Mouse (Mus musculus): Measurements from ENCODE around the gene Akr1d1. TPM values are rescaled to one million over a fixed set of nuclear protein-coding genes. Genes with fewer than 3 reads are reported as not detected.

The Akr1d1 gene
- polyA plus RNA-seq, 1 experiment from 2014 or later, result not detected

GRCm38 (mm10) chr6:37563861-37564260 is 33.9 kb downstream of the Akr1d1 start:
- Histone ChIP-seq H3K27me3 (replicated peaks) (no peaks in the 10 kb centered on the region), H3K4me3 (no peak overlapping the region), H3K4me1 (replicated peaks) (no peaks in the 10 kb centered on the region), H3K36me3 (no peaks in the 10 kb centered on the region), H3K9ac (no peak overlapping the region), H3K27ac (ENCODE audit: poor library complexity, severe bottlenecking) (no peak overlapping the region), H3K4me2 (no peak overlapping the region), H3K9me3 (replicated peaks) (no peaks in the 10 kb centered on the region)
- 71% methylated on average over 3 of the region's 3 CpGs for WGBS
- no peak for ATAC-seq (ENCODE audit: insufficient number of reproducible peaks, low FRiP score)

DNA sequence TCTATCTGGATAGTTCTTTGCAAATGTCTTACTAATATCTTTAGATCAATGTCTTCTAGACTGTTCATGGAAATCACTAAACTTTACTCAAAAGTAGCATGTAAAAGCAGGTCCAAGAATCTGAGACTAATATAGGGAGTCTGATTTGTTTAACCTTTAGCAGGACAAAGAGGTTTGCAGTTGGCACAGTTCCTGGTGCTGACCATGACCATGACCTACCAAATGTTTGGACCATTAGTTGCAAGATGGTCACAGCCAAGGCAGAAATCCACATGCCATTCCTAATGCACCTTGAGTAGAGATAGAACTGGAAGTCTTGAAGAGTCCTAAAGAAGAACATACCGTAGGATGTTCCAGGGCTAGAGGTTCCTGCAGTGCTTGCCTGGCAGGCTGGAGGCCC is 37.4 kb downstream of the Akr1d1 start:
- Histone ChIP-seq H3K4me1 (replicated peaks) (no peaks in the 10 kb centered on the region), H3K27me3 (replicated peaks) (no peaks in the 10 kb centered on the region), H3K27ac (ENCODE audit: poor library complexity, severe bottlenecking) (no peak overlapping the region), H3K4me2 (no peak overlapping the region), H3K9ac (no peak overlapping the region), H3K4me3 (no peak overlapping the region), H3K9me3 (replicated peaks) (peaks cover 4% of the 10 kb centered on the region; the same call in 1 of the 2 replicates), H3K36me3 (no peaks in the 10 kb centered on the region)
- WGBS, result 90% methylated on average over 1 of the region's 1 CpGs
- ATAC-seq (ENCODE audit: insufficient number of reproducible peaks, low FRiP score), result no peak

DNA sequence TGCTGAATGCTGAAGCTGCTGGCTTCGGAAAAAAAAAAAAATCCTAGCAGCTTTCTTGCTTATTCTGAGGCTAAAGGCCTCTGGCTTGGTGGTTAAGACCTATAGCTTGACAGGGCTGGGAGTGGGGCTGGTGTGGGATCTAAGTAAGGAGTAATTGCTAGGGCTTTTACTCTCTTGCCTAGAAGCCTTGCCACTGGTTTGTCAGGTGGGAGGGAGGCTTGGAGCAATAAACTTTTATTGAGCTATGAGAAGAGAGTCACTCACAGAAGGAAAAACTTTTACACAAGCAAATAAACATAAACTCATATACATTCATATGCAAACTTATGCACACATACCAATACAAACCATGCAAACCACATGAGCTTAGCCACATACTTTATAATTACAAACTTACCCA is 42.0 kb downstream of the Akr1d1 start:
- Histone ChIP-seq H3K36me3 (no peaks in the 10 kb centered on the region), H3K9ac (no peak overlapping the region), H3K9me3 (replicated peaks) (peaks cover 4% of the 10 kb centered on the region; the same call in 1 of the 2 replicates), H3K27me3 (replicated peaks) (no peaks in the 10 kb centered on the region), H3K4me2 (no peak overlapping the region), H3K27ac (ENCODE audit: poor library complexity, severe bottlenecking) (no peak overlapping the region), H3K4me3 (no peak overlapping the region), H3K4me1 (replicated peaks) (no peaks in the 10 kb centered on the region)
- WGBS, result 66% methylated on average over 1 of the region's 1 CpGs
- ATAC-seq (ENCODE audit: insufficient number of reproducible peaks, low FRiP score), result no peak

GRCm38 (mm10) chr6:37572935-37573334 is 43.0 kb downstream of the Akr1d1 start:
- no peak for ATAC-seq (ENCODE audit: insufficient number of reproducible peaks, low FRiP score)
- Histone ChIP-seq H3K36me3 (no peaks in the 10 kb centered on the region), H3K9me3 (replicated peaks) (peaks cover 4% of the 10 kb centered on the region; the same call in 1 of the 2 replicates), H3K27ac (ENCODE audit: poor library complexity, severe bottlenecking) (no peak overlapping the region), H3K9ac (no peak overlapping the region), H3K27me3 (replicated peaks) (no peaks in the 10 kb centered on the region), H3K4me1 (replicated peaks) (no peaks in the 10 kb centered on the region), H3K4me3 (no peak overlapping the region), H3K4me2 (no peak overlapping the region)
- WGBS, result 60% methylated on average over 2 of the region's 2 CpGs

DNA sequence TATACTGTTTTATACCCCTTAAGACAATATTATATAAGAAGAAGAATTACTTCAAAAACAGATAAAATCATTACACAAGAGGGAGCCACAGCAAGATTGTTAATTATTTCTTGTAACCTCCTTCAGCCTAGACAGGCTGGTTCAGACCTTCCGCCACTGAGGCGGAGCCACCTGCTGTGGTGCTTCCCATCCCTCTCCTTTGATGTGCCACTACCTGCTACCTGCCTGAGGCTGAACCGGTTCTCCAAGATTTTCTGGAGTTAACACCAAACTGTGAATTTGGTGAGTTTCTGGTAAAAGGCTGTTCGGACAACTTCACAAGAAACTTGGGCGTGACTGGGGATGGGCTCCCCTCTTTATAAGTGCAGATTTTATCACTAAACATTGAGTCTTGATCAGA is 50.5 kb downstream of the Akr1d1 start:
- Histone ChIP-seq H3K4me1 (replicated peaks) (no peaks in the 10 kb centered on the region), H3K27me3 (replicated peaks) (no peaks in the 10 kb centered on the region), H3K9me3 (replicated peaks) (no peaks in the 10 kb centered on the region), H3K4me3 (no peak overlapping the region), H3K9ac (no peak overlapping the region), H3K4me2 (no peak overlapping the region), H3K36me3 (no peaks in the 10 kb centered on the region), H3K27ac (ENCODE audit: poor library complexity, severe bottlenecking) (no peak overlapping the region)
- 52% methylated on average over 5 of the region's 5 CpGs for WGBS
- ATAC-seq (ENCODE audit: insufficient number of reproducible peaks, low FRiP score), result no peak

DNA sequence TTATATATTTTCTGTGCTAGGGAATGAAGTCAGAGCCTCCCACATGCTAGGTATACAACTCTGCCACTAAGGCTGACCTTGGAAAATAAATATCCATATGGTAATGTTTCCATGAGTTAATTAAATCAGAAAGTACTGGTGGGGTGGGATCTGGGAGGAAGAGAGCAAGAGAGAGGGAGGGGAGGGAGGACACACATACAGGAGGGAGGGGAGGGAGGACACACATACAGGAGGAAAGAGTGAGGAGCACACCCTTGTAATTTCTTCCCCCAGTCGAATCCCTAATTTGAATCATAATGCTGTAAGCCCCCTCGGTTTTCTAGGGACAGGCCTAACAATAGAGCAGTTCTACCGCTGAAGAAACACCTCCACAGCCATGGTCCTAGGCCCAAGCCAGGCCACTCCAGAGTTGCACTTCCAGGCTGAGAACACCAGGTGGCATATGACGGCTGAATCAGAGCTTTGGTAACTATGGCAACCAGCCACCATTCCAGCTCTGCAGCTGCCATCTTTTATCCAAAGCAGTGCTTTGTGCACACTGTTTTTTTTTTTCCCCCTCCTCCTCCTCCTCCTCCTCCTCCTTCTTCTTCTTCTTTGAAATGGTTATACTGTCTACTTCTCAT is 59.5 kb downstream of the Akr1d1 start:
- Histone ChIP-seq H3K27me3 (replicated peaks) (no peaks in the 10 kb centered on the region), H3K4me3 (no peak overlapping the region), H3K4me1 (replicated peaks) (peaks cover 9% of the 10 kb centered on the region), H3K9ac (no peak overlapping the region), H3K9me3 (replicated peaks) (no peaks in the 10 kb centered on the region), H3K36me3 (no peaks in the 10 kb centered on the region), H3K4me2 (no peak overlapping the region), H3K27ac (ENCODE audit: poor library complexity, severe bottlenecking) (no peak overlapping the region)
- no peak for ATAC-seq (ENCODE audit: insufficient number of reproducible peaks, low FRiP score)
- 26% methylated on average over 4 of the region's 4 CpGs for WGBS

DNA sequence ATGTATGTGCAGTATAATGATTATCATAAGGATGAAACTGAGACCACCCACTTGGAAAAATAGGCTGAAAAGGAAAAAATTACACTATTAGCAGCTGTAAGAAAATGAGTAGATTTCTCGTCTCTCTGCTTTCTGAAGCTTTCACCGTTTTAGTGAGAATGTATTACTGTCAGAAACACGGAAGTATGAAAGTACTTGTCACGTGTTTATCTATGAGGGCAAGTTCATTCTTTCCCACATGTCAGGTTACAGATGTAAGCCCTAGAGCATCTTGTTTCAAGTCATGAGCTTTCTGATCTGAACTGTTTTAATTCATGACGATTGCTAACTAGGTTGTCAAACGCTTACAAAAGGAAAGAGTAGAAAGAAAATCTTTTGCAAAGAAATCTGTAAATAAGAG is 60.8 kb downstream of the Akr1d1 start:
- Histone ChIP-seq H3K27ac (ENCODE audit: poor library complexity, severe bottlenecking) (no peak overlapping the region), H3K9me3 (replicated peaks) (no peaks in the 10 kb centered on the region), H3K36me3 (no peaks in the 10 kb centered on the region), H3K4me1 (replicated peaks) (peaks cover 9% of the 10 kb centered on the region), H3K9ac (no peak overlapping the region), H3K4me3 (no peak overlapping the region), H3K27me3 (replicated peaks) (no peaks in the 10 kb centered on the region), H3K4me2 (no peak overlapping the region)
- no peak for ATAC-seq (ENCODE audit: insufficient number of reproducible peaks, low FRiP score)
- 76% methylated on average over 6 of the region's 6 CpGs for WGBS

DNA sequence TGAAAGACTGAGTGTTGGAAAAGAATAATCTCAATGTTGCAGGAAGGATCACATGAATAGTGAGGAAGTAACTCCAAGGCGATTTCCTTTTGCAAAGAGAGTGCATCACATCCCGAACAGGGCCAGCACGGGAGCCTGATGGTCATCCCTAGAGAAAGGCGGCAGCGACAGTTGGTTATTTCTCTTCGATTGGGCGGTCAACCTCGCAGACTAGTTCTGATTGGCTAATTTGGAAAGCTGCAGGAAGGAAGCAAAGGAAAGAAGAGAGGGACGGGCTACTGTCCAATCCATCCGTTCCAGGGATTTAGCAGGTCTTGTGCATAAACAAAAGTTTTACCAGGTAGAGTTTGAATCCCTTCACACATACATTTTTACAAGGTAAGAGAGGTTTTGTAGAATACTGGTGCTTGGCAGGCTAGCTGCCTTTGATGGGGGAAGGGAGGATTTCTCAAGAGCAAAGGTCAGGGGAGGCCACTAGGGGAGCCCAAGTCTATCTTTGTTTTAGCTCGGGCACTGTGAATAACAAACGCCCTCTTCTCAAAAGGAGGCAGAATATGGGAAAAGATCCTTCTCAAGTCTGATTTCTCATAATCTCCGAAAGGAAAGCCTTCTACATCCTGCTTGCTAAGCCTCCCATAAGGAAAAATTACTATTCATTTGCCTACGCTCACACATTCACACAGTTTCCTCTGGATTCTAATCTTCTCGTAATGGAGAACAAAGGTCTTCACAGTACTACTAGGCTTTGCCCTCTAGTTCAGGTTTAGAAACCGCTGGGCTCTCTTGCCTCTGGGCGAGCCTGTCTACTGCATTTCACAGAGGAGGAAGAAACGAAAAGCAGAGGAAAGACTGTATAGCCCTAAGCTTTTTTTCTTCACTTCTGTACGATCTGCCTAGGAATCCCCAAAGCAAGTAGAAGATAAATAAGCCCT is 62.4 kb downstream of the Akr1d1 start:
- no peak overlapping the region for H3K4me3 ChIP-seq
- no peak for ATAC-seq (ENCODE audit: insufficient number of reproducible peaks, low FRiP score)
- H3K36me3 ChIP-seq, result no peaks in the 10 kb centered on the region
- peaks cover 9% of the 10 kb centered on the region for H3K4me1 ChIP-seq (replicated peaks)
- WGBS, result 58% methylated on average over 19 of the region's 19 CpGs
- H3K27ac ChIP-seq (ENCODE audit: poor library complexity, severe bottlenecking), result peak overlapping the region; percentile 59; the same call in 1 of the 2 replicates
- H3K4me2 ChIP-seq, result no peak overlapping the region
- H3K9ac ChIP-seq, result no peak overlapping the region
- no peaks in the 10 kb centered on the region for H3K9me3 ChIP-seq (replicated peaks)
- H3K27me3 ChIP-seq (replicated peaks), result no peaks in the 10 kb centered on the region

GRCm38 (mm10) chr6:37593033-37593374 is 63.0 kb downstream of the Akr1d1 start:
- peak overlapping the region; percentile 59; the same call in 1 of the 2 replicates for H3K27ac ChIP-seq (ENCODE audit: poor library complexity, severe bottlenecking)
- 61% methylated on average over 6 of the region's 6 CpGs for WGBS
- no peak overlapping the region for H3K4me2 ChIP-seq

DNA sequence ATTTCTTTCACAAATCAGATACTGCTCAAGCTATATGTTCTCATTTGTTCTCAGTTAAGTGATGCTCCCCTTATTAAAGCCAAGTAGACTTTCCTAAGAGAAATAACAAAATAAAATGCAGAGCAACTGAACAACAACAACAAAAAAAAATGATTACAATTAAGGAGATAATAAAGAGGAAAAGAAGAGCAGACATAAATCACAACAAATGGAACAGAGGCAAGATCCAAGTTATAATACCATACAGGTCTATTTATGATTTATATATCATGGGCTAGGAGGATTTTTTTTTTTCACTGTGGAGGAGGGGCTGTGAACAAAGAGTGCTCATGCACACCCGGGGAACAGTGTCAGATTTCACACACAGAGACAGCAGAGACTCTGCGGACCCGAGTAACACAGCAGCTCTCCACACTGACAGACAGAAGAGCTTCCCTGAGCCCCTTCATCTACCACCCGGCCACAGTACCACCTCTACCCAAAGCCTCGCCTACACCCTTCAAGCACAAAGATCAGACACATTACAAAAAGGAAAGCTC is 63.6 kb downstream of the Akr1d1 start:
- no peaks in the 10 kb centered on the region for H3K9me3 ChIP-seq (replicated peaks)
- H3K36me3 ChIP-seq, result no peaks in the 10 kb centered on the region
- peaks cover 9% of the 10 kb centered on the region for H3K4me1 ChIP-seq (replicated peaks)
- H3K9ac ChIP-seq, result no peak overlapping the region
- H3K27ac ChIP-seq (ENCODE audit: poor library complexity, severe bottlenecking), result no peak overlapping the region
- 14% methylated on average over 5 of the region's 5 CpGs for WGBS
- H3K4me3 ChIP-seq, result no peak overlapping the region
- ATAC-seq (ENCODE audit: insufficient number of reproducible peaks, low FRiP score), result no peak
- H3K4me2 ChIP-seq, result 0 out of 2 replicates have a peak overlapping the region, but pooled peaks have one; percentile 26
- no peaks in the 10 kb centered on the region for H3K27me3 ChIP-seq (replicated peaks)

More at GRCm38 (mm10) chr6:37593033-37593374, 63.0 kb downstream of the Akr1d1 start:
- Histone ChIP-seq H3K9ac (no peak overlapping the region), H3K27me3 (replicated peaks) (no peaks in the 10 kb centered on the region), H3K4me1 (replicated peaks) (peaks cover 9% of the 10 kb centered on the region), H3K4me3 (no peak overlapping the region), H3K36me3 (no peaks in the 10 kb centered on the region), H3K9me3 (replicated peaks) (no peaks in the 10 kb centered on the region)
- no peak for ATAC-seq (ENCODE audit: insufficient number of reproducible peaks, low FRiP score)

DNA sequence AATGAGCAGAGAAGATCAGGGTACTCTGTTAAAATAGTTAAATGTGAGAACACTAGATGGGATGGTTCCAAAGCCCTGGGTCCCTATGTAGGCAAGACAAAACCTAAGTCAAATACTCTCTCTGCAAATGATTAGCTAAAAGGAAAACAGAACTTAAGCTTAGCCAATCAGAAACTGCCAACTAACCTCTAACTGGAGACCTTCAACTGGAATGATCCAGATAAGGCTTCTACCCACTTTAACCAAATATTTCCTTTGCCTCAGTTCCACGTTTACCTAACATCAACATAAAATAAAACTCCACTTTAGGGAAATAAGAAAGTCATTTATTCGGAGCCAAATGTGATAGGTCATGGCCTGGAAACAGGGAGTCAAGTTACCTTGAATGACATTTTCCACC is 67.1 kb downstream of the Akr1d1 start:
- peaks cover 8% of the 10 kb centered on the region for H3K4me1 ChIP-seq (replicated peaks)
- H3K4me2 ChIP-seq, result no peak overlapping the region
- no peak overlapping the region for H3K4me3 ChIP-seq
- H3K9me3 ChIP-seq (replicated peaks), result no peaks in the 10 kb centered on the region
- H3K9ac ChIP-seq, result no peak overlapping the region
- 59% methylated on average over 2 of the region's 2 CpGs for WGBS
- no peak for ATAC-seq (ENCODE audit: insufficient number of reproducible peaks, low FRiP score)
- H3K36me3 ChIP-seq, result no peaks in the 10 kb centered on the region
- H3K27ac ChIP-seq (ENCODE audit: poor library complexity, severe bottlenecking), result no peak overlapping the region
- no peaks in the 10 kb centered on the region for H3K27me3 ChIP-seq (replicated peaks)

All from heart, embryonic 12.5 days (tissue).